Mouse (Mus musculus) cortical plate, adult 2 months (tissue): ENCODE data around the gene Mmp20.
A peak's percentile ranks its signal among the peaks of the same experiment; 100 is the strongest.

Source experiments
- CTCF ChIP-seq: fragments of 200-500 bp; IDR thresholded peaks from 2 replicates; pipeline ENCODE4 v1.5.1; 2011; ENCODE audit warnings: mild to moderate bottlenecking, control low read depth, low read length; ENCODE audit not compliant: insufficient read depth; ENCODE audit errors: extremely low read depth
- POLR2A ChIP-seq: fragments of 200-500 bp; IDR thresholded peaks from 2 replicates; pipeline ENCODE4 v1.6.1; 2011; ENCODE audit warnings: mild to moderate bottlenecking, low read length, control low read depth; ENCODE audit not compliant: insufficient read depth; ENCODE audit errors: extremely low read depth

GRCm38 (mm10) chr9:7714062-7714907 lies 86.3 kb downstream of the Mmp20 start:
- TF ChIP-seq CTCF = peak; percentile 9; the same call in 1 of the 2 replicates
- no peak for TF ChIP-seq POLR2A
